Mouse (Mus musculus) MN1 (cell line): ENCODE measurements at regions not wholly inside any gene's neighbourhood (a gene's known extent, or its start where the extent isn't known, plus 50 kb on each side); places are given as distances from the start of the nearest gene placed in this dataset.

ENCODE experiments used
- DNase-seq: peaks from one replicate; pipeline ENCODE4 v3.0.0-alpha.2; 2016; ENCODE audit warnings: low spot score

GRCm38 (mm10) chr13:107878980-107879379 is 165.3 kb upstream of the Smim15 start:
- no peak for DNase-seq

GRCm38 (mm10) chr13:107873244-107873667 is 171.0 kb upstream of the Smim15 start:
- DNase-seq: no peak

- no peak for DNase-seq
Measured at GRCm38 (mm10) chr13:107872574-107872973, 171.7 kb upstream of the Smim15 start.

GRCm38 (mm10) chr13:107872137-107872536 is 172.1 kb upstream of the Smim15 start:
- no peak for DNase-seq

- no peak for DNase-seq
Measured at GRCm38 (mm10) chr13:107868906-107869305, 175.3 kb upstream of the Smim15 start.

DNA sequence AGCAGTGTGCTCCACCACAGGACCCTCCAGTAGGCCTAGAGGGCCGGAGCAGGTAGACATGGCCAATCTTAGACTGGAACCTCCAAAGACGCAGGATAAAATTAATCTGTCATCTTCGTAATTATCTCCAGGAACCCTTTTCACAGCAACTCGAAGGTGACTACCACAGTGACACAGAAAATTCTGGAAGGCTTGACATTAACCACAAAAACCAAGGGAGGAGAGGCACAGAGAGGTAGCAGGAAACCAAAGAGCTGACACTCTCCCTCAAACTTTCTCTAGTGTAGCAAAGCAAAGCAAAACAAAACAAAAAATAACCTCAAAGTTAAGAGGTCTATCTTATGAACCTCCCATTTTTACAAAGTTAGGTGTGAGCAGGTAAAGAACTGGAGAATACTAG is 177.4 kb upstream of the Smim15 start:
- no peak for DNase-seq

DNA sequence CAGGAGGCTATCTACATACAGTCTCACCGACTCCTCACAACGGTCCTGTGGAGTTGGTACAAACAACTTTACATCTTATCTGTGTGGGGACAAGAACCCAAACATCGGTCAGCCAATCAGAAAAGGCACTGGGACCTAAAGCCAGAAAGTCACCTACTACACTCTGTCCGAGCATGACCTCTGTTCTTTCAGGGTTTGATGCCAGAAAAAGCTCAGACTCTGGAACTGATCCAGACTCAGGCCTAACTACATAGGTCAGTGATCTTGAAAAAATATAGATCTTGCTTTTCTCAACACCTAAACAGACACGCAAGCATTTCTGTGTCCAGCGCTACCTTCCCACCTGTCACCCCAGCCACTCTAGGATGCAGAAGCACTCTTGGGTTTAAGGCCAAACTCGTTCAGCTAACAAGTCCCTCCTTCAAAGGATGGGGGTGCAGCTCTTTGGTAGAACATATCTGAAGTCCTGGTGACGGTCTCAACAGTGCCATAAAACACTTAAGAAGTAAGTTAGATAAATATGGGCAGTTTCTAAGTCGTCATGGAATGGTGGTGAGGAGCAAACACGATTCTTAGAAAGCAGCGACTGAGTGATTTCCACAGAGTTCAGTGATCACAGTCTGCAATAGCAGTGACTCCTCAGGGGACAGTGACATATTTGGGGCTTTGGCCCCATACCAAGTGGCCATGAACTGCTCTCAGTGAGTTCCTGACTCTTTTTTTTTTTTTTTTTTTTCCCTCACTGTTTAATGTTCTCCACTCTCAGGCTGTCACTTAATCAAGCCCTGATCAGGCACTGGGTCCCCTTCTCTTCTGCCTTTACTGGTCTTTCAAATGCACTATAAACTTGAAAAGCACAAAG is 181.2 kb upstream of the Smim15 start:
- no peak for DNase-seq

GRCm38 (mm10) chr13:107861384-107862134 is 182.7 kb upstream of the Smim15 start:
- DNase-seq: no peak

DNA sequence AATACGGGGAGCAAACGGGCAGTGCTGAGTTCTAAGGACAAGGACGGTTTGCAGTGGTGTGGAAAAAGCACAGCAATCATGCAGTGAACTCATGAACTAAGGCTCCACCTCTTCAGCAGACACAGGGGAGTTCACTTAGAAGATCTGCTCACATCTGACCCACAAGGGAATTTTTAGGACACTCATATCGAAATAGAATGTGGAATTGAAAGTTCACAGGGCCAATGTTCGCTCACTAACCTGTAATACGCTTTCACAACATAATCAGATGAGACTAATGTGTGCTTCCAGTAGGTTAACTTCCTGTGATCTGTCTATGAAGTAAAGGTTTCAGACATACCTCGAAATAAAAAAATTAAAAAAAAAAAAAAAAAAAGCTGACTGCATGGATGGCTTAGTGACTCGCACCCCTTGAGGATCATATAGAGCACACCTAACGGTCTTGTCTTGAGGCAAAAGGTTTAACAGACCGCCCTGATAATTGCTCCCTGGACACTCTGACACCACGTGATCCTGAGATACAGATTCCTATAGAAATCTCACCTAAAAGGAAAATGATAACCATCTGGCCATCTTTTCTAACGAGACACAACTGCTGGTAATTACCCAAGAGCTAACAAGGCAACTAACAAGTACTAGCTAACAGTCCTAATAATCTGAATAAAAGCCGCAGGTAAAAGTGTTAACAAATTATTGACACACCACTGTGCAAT is 187.0 kb upstream of the Smim15 start:
- no peak for DNase-seq

DNA sequence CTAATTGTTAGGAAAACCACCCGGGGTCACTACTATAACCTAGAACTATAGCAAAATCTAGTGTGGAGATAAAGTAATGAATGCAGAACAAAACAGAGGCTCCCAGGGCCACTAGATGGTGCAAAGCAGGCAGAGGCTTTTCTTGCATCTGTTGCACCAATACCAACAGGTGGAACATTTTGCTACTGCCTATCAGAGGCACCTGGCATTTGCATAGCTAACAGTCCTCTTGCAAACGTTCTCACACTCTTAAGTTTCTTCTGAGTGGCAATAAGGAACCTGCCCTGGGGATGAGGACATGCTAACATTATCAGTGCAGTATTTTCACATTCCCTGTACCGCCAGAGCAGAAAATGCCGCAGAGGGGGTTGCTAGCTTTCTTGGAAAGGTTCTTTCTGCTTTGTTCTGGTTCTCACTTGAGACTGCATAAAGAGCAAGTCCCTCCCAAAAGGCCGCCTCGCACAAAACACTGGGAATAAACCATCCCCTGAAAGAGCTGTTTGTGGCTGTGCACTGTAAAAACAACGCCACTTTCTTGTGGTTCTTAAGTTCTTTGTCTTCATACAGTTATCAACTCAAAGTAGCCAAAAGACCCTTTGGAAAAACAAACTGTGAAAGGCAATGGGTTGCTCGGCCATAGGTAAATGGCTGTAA is 193.2 kb upstream of the Smim15 start:
- no peak for DNase-seq

GRCm38 (mm10) chr13:107848871-107849270 is 195.4 kb upstream of the Smim15 start:
- no peak for DNase-seq

DNA sequence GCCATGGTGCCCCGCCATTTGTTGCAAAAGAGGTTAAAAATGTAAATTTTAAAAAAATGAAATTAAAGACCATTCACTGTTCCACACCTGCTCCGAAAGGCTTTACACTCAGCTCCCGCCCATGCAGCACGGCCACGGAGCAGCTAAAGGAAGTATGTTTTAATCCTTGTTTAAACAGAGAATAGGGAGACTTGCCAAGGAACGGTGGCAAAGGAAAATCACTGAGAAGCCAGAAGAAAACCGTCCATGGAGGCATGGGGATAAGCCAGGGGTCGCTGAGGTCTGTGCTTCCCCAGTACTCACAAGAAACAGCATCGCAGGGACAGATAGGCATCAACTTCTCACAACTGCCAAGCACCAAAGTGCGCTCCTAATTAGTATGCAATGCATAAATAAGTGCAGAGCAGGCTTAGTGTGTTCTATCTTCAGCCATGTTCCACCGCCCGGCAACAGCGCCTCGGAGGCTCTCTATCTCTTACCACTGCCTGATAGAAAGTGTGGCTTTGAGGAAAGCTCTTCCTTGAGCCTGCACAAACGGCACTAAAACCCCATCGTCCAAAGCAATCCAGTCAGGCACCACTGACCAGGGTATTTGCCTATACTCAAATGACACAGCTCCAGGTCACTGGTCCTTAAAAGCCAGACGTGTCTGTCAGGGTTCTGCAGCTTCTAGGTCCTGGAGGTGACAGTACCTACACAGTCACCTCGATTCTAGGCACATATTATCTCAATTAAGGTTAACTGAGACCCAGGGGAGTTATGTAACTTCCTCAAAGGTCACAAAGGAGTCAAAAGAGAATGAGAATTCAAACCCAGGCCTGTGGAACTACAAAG is 196.8 kb upstream of the Smim15 start:
- no peak for DNase-seq

DNA sequence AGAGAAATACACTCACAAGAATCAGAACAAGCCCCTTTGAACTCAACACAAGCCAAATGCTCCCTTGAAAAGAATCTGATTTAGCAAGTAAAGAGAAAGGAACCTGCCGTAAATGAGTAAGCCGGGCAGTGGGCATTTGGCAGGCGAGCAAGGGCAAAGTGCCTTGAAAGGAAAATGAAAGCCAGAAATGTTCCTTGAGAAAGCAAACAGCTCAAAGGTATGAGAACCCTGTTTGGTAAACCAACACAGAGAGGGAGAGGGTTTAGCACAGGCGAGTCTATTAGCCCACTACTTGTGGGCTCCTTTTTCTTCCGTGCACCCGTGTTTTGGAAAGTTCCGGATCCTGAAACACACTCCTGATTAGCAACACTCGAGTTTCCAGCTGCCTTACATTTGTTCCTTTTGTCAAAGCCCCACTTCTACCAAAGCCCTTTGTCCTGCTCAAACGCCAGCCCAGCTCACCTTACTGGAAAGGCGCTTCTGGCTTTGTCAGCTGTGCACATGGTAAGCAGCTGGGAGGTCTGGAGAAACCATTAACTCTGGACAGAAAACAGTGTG is 197.5 kb upstream of the Smim15 start:
- DNase-seq: no peak

- DNase-seq: no peak
Measured at GRCm38 (mm10) chr13:107845838-107846237, 198.4 kb upstream of the Smim15 start.

GRCm38 (mm10) chr13:107844085-107844484 is 200.2 kb upstream of the Smim15 start:
- DNase-seq: no peak

GRCm38 (mm10) chr13:107838126-107838715 is 206.0 kb upstream of the Smim15 start:
- no peak for DNase-seq

DNA sequence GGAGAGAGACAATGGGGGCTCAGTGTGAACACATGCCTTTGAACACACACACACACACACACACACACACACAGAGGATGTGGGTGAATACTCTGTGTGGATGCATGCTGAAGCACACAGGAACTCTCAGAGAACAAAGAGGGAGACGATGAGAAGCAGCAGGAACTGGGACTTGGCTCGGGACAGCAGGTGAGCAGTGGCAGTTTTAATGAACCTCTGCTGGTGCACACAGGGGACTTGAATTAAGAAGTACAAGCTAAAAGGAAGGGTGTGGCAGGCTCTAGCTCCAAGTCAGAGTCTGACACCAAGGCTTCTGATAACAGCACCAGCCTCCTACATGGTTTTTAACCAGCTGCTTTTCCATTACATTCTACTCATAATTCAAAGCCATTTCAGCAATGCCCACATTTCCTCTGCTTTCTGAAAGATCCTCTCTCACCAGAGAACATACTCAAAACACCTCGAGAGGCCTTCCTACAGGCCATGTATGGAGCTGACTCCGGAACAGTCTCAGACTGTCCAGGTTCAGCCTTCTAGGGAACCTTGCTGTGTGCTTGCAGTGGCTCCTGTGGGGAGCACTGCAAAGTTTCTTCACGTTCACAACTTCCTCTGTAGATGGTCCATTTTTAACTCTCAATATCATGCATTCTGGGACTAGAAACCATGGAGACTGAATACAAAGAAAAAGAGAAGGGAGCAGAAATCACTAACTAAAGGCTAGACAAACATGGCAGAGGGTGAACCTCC is 206.9 kb upstream of the Smim15 start:
- DNase-seq: no peak

DNA sequence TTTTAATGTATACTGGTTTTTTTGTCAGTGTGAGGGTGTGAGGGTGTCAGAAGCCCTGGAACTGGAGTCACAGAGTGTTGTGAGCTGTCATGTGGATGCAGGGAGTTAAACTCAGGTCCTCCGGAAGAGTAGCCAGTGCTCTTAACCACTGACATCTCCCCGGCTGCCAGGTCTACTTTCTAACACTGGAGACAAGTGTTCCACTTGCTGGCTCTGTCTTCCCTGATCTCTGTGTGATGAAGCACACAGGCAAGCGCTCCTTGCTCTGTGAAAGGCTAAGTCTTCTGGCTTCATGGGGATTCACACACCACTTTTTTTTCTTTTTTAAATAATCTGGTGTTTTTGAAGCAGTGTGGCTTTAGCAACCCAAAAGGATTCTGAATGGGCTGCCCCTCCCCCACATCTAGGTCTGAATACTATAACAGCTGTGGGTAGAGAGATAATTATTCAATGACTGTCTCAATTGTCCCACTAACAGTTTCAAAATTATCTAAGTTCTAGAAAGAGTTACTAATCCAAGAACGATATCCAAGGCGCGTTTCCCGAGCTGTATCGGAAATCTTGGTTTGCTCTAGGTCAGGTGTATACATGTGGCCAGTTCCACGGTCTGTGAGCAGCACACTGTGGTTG is 208.4 kb upstream of the Smim15 start:
- DNase-seq: no peak

GRCm38 (mm10) chr13:107831997-107832396 is 212.2 kb upstream of the Smim15 start:
- DNase-seq: no peak
